Mouse (Mus musculus): ENCODE results near the gene Reep1. TPM values are rescaled to one million over a fixed set of nuclear protein-coding genes. Genes with fewer than 3 reads are reported as not detected.

Reep1 gene
- polyA plus RNA-seq, 1 experiment from 2014 or later = 312 TPM

DNA sequence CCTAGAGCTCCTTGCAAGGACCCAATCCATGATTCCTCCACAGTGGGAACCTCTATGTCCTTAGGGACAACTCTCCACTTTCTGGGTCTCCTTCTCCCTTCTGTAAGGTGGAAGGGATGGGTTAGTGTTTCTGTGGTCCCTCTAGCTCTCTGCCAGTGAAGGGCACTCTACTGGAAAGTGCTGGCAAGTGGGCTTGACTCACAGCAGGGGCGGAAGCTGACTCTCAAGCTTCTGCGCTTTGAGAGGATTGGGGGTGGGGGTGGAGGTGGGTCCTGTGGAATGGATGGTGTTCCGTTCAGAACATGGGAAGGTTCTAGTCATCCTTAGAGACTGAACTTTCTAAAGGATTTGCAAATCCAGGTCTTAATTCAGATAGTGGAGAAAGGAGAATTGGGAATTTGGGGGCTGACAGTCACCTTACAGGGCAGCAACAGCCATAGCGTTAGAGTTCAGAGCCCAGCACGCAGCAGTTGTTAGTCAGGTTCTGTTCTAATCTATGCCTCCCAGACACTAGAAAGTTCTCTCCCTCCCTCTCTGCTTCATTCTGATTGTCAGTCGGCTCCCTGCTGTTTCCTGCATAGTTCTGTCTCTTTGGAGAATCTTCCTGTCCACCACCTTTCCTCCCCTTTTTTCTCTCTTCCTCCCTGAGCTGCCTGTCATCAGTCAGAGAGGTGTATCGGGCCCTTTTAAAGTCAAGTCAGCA is 93.8 kb downstream of the Reep1 start:
- Histone ChIP-seq H3K27ac (replicated peaks) (no peak overlapping the region), H3K4me1 (replicated peaks) (no peaks in the 10 kb centered on the region; the same call in 1 of the 2 replicates), H3K4me3 (no peak overlapping the region), H3K27me3 (no peaks in the 10 kb centered on the region), H3K9ac (no peak overlapping the region), H3K36me3 (peaks cover 34% of the 10 kb centered on the region), H3K4me2 (no peak overlapping the region), H3K9me3 (no peaks in the 10 kb centered on the region)
- no peak for ATAC-seq (ENCODE audit: low FRiP score, low read depth)
- WGBS = 53% methylated on average over 7 of the region's 7 CpGs

DNA sequence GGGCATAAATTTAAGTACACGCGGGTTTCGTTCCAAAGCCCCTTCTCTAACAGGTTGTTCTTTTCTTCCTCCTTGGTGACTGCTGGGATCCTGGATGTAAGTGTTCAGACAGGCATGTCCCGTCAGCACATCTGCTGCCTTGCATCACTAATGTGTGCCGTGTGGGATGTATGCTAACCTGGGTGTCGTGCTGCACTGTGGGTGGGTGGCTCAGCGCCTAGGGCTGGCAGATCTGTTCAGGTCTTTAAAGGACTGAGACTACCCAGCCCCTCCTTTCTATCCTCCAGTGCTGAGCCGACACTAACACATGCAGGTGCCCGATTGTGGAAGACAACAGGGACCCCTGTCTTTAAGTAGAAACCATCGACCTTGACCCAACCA is 94.3 kb downstream of the Reep1 start:
- Histone ChIP-seq H3K4me2 (no peak overlapping the region), H3K9me3 (no peaks in the 10 kb centered on the region), H3K27ac (replicated peaks) (no peak overlapping the region), H3K4me3 (no peak overlapping the region), H3K36me3 (peaks cover 29% of the 10 kb centered on the region), H3K4me1 (replicated peaks) (no peaks in the 10 kb centered on the region; the same call in 1 of the 2 replicates), H3K9ac (no peak overlapping the region), H3K27me3 (no peaks in the 10 kb centered on the region)
- WGBS = 68% methylated on average over 10 of the region's 10 CpGs
- ATAC-seq (ENCODE audit: low FRiP score, low read depth) = no peak

DNA sequence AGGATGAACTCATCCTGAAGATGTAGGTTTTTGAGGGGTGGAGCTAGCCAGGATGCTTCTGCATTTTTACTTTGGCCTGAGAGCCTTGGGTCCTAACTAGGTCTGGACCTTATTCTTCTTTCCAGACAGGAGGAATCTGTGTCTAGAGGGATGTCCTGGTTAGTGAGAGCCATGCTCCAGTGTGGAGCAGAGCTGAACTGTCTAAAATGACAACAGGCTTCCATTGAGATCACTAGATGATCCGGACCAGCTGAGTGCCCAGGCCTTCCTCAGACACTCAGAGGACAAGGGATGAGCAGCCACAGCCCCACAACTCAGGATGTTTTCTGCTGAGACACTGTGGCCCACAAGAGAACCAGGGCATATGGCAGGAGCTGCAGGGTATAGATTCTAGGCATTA is 96.2 kb downstream of the Reep1 start:
- Histone ChIP-seq H3K27ac (replicated peaks) (peak overlapping the region; percentile 43; the same call in 1 of the 2 replicates), H3K4me3 (no peak overlapping the region), H3K9me3 (no peaks in the 10 kb centered on the region), H3K27me3 (no peaks in the 10 kb centered on the region), H3K4me1 (replicated peaks) (no peaks in the 10 kb centered on the region; the same call in 1 of the 2 replicates), H3K4me2 (no peak overlapping the region), H3K36me3 (peaks cover 25% of the 10 kb centered on the region), H3K9ac (no peak overlapping the region)
- WGBS = 83% methylated on average over 1 of the region's 1 CpGs
- ATAC-seq (ENCODE audit: low FRiP score, low read depth) = peak; percentile 23; the same call in 1 of the 2 replicates

GRCm38 (mm10) chr6:71804061-71804829 is 96.9 kb downstream of the Reep1 start:
- Histone ChIP-seq H3K36me3 (peaks cover 24% of the 10 kb centered on the region), H3K27ac (replicated peaks) (peak overlapping the region; percentile 43; the same call in 1 of the 2 replicates), H3K4me2 (no peak overlapping the region), H3K9me3 (no peaks in the 10 kb centered on the region), H3K4me1 (replicated peaks) (no peaks in the 10 kb centered on the region; the same call in 1 of the 2 replicates), H3K4me3 (no peak overlapping the region), H3K9ac (no peak overlapping the region), H3K27me3 (no peaks in the 10 kb centered on the region)
- peak; percentile 82 for ATAC-seq (ENCODE audit: low FRiP score, low read depth)
- 30% methylated on average over 12 of the region's 12 CpGs for WGBS

DNA sequence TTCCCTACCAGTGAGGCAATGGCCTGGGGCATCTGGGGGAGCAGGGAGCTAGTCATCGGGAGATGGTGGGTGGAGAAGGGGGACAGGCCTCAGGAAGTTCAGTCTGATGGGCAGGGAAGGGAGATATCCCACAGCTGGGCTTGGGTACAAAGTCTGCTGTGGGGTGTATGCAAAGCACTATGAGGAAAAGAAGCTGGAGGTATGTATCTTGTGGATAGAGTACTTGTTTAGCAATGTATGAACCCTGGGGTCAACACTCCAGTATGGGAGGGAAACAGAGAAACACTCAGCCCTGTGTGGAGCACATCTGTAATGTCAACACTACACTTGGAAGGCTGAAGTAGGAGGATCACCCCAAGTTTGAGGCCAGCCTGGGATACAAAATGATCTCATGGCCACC is 99.4 kb downstream of the Reep1 start:
- Histone ChIP-seq H3K27ac (replicated peaks) (no peak overlapping the region), H3K9me3 (no peaks in the 10 kb centered on the region), H3K4me3 (no peak overlapping the region), H3K9ac (no peak overlapping the region), H3K27me3 (no peaks in the 10 kb centered on the region), H3K4me2 (no peak overlapping the region), H3K36me3 (peaks cover 41% of the 10 kb centered on the region), H3K4me1 (replicated peaks) (no peaks in the 10 kb centered on the region; the same call in 1 of the 2 replicates)
- WGBS = 100% methylated on average over 1 of the region's 1 CpGs
- ATAC-seq (ENCODE audit: low FRiP score, low read depth) = no peak

GRCm38 (mm10) chr6:71809890-71810289 is 102.5 kb downstream of the Reep1 start:
- Histone ChIP-seq H3K4me2 (no peak overlapping the region), H3K27me3 (no peaks in the 10 kb centered on the region), H3K4me3 (no peak overlapping the region), H3K9me3 (no peaks in the 10 kb centered on the region), H3K4me1 (replicated peaks) (no peaks in the 10 kb centered on the region), H3K36me3 (peaks cover 47% of the 10 kb centered on the region), H3K27ac (replicated peaks) (no peak overlapping the region), H3K9ac (no peak overlapping the region)
- 95% methylated on average over 9 of the region's 9 CpGs for WGBS
- ATAC-seq (ENCODE audit: low FRiP score, low read depth) = no peak

DNA sequence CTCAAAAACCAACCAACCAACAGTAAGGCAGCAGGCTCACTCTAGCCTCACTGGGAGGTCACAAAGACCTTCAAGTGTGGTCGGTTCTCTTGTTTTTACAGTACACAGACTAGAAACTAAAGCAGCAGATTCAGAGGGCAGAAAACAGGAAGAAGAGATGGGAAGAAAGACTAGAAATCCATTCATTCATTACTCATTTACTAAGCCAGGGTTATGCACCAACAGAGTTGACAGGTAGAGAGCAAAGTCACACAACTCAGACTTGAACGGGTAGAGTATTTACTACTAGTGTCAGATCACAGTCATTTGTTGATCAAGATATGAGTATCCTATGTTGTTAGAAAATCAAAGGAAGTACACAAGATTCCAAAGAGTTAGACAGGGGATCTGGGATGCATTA is 105.5 kb downstream of the Reep1 start:
- no peaks in the 10 kb centered on the region for H3K9me3 ChIP-seq
- H3K4me3 ChIP-seq = no peak overlapping the region
- no peaks in the 10 kb centered on the region for H3K27me3 ChIP-seq
- ATAC-seq (ENCODE audit: low FRiP score, low read depth) = no peak
- no peak overlapping the region for H3K4me2 ChIP-seq
- no peaks in the 10 kb centered on the region for H3K4me1 ChIP-seq (replicated peaks)
- no peak overlapping the region for H3K9ac ChIP-seq
- H3K27ac ChIP-seq (replicated peaks) = no peak overlapping the region
- H3K36me3 ChIP-seq = peaks cover 68% of the 10 kb centered on the region
- WGBS = 90% methylated on average over 2 of the region's 2 CpGs

DNA sequence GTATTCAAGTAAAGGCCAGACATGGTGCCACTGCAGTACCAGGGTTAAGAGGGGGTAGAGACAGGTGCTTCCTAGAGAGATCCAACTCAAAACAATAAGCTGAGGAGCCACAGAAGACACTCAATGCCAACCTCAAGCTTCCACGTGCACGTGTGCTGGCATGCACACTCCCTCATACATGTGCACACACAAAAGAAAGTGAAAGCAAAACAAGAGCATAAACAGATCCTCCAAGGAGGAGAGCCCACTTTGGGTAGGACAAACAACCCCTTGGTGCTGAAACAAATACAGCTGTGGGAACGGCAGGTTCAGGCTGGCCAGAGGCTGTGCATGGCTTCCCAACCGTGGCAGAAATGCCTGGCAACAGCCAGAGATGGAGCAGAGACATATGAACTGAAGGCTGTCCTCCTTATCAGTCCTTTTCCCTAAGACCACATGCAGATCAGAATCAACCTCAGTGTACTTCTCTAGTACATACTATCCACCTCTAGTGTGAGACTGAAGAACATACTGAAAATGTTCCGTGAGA is 112.5 kb downstream of the Reep1 start:
- WGBS = 87% methylated on average over 5 of the region's 5 CpGs
- H3K9ac ChIP-seq = no peak overlapping the region

GRCm38 (mm10) chr6:71823085-71823484 is 115.7 kb downstream of the Reep1 start:
- Histone ChIP-seq H3K4me3 (peak overlapping the region; percentile 87), H3K4me2 (peak overlapping the region; percentile 70), H3K9ac (peak overlapping the region; percentile 69), H3K27ac (replicated peaks) (peak overlapping the region; percentile 72; the same call in 1 of the 2 replicates), H3K36me3 (peaks cover 6% of the 10 kb centered on the region), H3K9me3 (no peaks in the 10 kb centered on the region), H3K4me1 (replicated peaks) (peaks cover 13% of the 10 kb centered on the region), H3K27me3 (0 out of 2 replicates have a peak, but pooled peaks cover 5% of the 10 kb centered on the region)
- WGBS = 2% methylated on average over 7 of the region's 7 CpGs
- ATAC-seq (ENCODE audit: low FRiP score, low read depth) = peak; percentile 31

More for the DNA sequence above, 112.5 kb downstream of the Reep1 start:
- H3K4me2 ChIP-seq = no peak overlapping the region
- no peak overlapping the region for H3K4me3 ChIP-seq
- no peak for ATAC-seq (ENCODE audit: low FRiP score, low read depth)
- no peaks in the 10 kb centered on the region for H3K9me3 ChIP-seq
- no peaks in the 10 kb centered on the region for H3K27me3 ChIP-seq
- H3K4me1 ChIP-seq (replicated peaks) = peaks cover 13% of the 10 kb centered on the region
- peaks cover 36% of the 10 kb centered on the region for H3K36me3 ChIP-seq
- H3K27ac ChIP-seq (replicated peaks) = no peak overlapping the region

DNA sequence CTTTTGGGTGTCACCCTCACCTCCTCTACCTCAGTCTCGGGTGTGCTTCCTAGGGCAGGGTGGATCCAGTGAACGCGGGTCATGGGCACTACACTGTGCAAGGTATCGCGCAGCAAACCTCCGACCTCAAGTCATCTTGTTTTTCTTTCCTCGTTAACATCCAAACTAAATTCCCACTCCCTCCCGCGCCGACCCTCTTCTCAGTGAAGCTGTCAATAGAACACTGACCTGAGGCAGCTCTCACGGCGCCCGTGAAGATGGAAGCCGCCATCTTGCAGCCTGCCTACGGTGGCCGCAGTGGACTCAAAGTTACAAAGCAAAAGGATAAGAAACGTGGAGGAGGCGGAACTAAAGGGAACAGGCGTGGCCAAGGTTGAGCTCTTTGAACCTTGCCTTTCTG is 116.1 kb downstream of the Reep1 start:
- Histone ChIP-seq H3K27me3 (0 out of 2 replicates have a peak, but pooled peaks cover 5% of the 10 kb centered on the region), H3K36me3 (peaks cover 2% of the 10 kb centered on the region; the same call in 1 of the 2 replicates), H3K4me3 (peak overlapping the region; percentile 87), H3K9ac (peak overlapping the region; percentile 69), H3K4me2 (peak overlapping the region; percentile 70), H3K27ac (replicated peaks) (peak overlapping the region; percentile 72), H3K9me3 (no peaks in the 10 kb centered on the region), H3K4me1 (replicated peaks) (peaks cover 13% of the 10 kb centered on the region)
- WGBS = under 1% methylated on average over 19 of the region's 19 CpGs
- peak; percentile 92 for ATAC-seq (ENCODE audit: low FRiP score, low read depth)

DNA sequence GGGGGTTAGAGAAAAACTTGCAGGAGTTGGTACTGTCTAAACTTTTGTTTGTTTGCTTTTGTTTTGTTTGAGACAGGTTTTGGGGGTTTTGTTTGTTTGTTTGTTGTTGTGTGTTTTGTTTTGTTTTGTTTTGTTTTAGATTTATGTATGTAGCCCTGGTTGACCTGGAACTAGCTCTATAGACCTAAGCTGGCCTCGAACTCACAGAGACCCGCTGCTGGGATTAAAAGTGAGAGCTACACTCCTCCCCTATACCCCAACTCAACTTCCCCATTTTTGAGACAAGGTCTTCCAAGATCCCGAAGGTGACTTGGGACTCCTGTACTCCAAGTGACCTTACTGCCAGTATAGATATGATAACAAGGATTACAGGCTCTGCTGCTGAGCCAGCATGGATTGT is 116.6 kb downstream of the Reep1 start:
- H3K4me3 ChIP-seq = peak overlapping the region; percentile 87
- H3K9me3 ChIP-seq = no peaks in the 10 kb centered on the region
- no peak overlapping the region for H3K9ac ChIP-seq
- peak overlapping the region; percentile 70 for H3K4me2 ChIP-seq
- 43% methylated on average over 3 of the region's 3 CpGs for WGBS
- 0 out of 2 replicates have a peak, but pooled peaks cover 5% of the 10 kb centered on the region for H3K27me3 ChIP-seq
- peaks cover 13% of the 10 kb centered on the region for H3K4me1 ChIP-seq (replicated peaks)
- H3K27ac ChIP-seq (replicated peaks) = no peak overlapping the region
- peak; percentile 58; the same call in 1 of the 2 replicates for ATAC-seq (ENCODE audit: low FRiP score, low read depth)
- H3K36me3 ChIP-seq = no peaks in the 10 kb centered on the region

GRCm38 (mm10) chr6:71826869-71827268 is 119.5 kb downstream of the Reep1 start, which contains the start of gene Mrpl35:
TSS of gene Mrpl35 (minus strand) at chr6:71826969.
- peaks cover 18% of the 10 kb centered on the region for H3K4me1 ChIP-seq (replicated peaks)
- no peak within 1 kb of the TSS for H3K4me3 ChIP-seq
- H3K27me3 ChIP-seq = 0 out of 2 replicates have a peak, but pooled peaks cover 5% of the 10 kb centered on the region
- no peak for ATAC-seq (ENCODE audit: low FRiP score, low read depth)
- H3K27ac ChIP-seq (replicated peaks) = no peak within 1 kb of the TSS
- 44% methylated on average over 1 of the region's 1 CpGs for WGBS
- H3K9ac ChIP-seq = no peak within 1 kb of the TSS
- H3K36me3 ChIP-seq = no peaks in the 10 kb centered on the region
- no peaks in the 10 kb centered on the region for H3K9me3 ChIP-seq
- H3K4me2 ChIP-seq = no peak within 1 kb of the TSS
